Mouse (Mus musculus): Measurements from ENCODE around the gene Ppp1r1c. TPM values are rescaled to one million over a fixed set of nuclear protein-coding genes. Genes with fewer than 3 reads are reported as not detected.
A peak's percentile ranks its signal among the peaks of the same experiment; 100 is the strongest.

Ppp1r1c gene
- polyA plus RNA-seq, 1 experiment from 2014 or later = 3.2 TPM

DNA sequence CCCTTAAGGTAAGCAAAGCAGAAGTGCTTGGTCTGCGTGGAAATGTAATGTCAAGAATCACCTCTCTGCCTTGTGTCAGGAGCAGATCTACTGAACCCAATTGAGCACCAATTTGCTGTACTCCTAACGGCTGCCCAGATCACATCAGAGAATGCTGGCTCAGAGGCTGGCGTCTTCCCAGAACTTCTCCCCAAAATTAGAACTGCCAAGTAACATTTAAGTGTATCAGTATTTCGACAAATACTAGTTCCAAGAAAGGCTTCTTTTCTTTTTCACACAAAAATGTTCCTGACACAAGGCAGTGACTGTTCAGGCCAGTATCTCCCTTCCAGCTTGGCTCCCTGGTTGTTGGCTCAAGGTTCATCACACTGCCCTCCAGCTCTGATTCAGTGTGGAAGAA is 52.4 kb downstream of the Ppp1r1c start:
- H3K36me3 ChIP-seq = no peaks in the 10 kb centered on the region
- no peaks in the 10 kb centered on the region for H3K4me1 ChIP-seq (replicated peaks)
- ATAC-seq = no peak
- H3K27me3 ChIP-seq = no peaks in the 10 kb centered on the region
- H3K27ac ChIP-seq = no peak overlapping the region
- H3K9me3 ChIP-seq = no peaks in the 10 kb centered on the region
- 88% methylated on average over 4 of the region's 4 CpGs for WGBS
- H3K4me3 ChIP-seq (replicated peaks) = no peak overlapping the region
- H3K9ac ChIP-seq (replicated peaks) = no peak overlapping the region
- no peak overlapping the region for H3K4me2 ChIP-seq (replicated peaks)

DNA sequence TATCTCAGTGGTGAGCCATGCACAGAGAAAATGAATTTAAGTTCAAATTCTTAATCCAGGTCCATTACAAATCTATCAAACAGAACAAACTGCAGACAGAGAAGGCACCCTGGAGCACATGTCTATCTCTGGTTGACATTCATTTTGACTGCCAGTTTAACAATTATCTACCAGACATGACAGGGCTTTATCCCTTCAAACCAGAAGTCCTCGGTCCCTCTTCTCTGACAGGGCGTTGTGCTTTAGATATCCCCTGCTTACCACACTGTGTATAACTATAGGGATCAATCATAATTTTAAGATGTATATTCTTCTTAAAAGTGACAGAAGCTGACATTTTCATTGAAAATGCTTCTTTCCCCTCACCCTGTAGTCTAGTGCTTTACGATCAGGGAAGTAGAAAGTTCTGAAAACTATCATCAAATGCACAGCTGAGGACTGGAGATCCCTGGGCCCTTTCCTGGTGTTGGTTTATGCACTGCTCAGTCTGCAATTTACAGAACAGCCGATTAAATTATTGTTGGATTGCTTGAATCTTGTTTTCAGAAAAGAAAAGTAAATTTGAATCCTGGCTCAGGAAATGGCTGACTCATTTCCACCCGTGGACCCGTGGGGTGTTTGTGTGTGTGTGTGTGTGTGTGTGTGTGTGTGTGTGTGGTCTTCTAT is 55.3 kb downstream of the Ppp1r1c start:
- Histone ChIP-seq H3K9me3 (no peaks in the 10 kb centered on the region), H3K36me3 (no peaks in the 10 kb centered on the region), H3K27me3 (no peaks in the 10 kb centered on the region), H3K9ac (replicated peaks) (no peak overlapping the region), H3K4me1 (replicated peaks) (no peaks in the 10 kb centered on the region), H3K4me3 (replicated peaks) (no peak overlapping the region), H3K27ac (no peak overlapping the region), H3K4me2 (replicated peaks) (no peak overlapping the region)
- no peak for ATAC-seq
- WGBS = 64% methylated on average over 6 of the region's 6 CpGs

DNA sequence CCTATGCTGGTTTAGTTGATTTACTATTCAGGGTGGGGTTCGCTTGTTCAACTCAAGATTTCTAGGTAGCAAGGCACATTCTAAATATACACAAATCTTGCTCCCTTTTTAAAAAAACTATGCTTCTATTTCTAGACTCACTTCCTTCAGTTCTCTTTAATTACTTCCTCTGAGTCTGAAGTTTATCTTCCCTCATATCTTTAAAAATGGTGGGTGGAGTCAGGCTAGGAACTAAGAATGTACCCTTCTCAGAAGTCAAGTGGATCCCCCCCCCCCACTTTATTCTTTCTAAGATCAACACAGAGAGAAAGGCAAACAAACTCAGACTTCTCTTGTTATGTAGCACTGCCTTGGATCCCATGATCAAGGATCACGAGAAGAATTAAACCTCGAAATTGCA is 57.5 kb downstream of the Ppp1r1c start:
- H3K4me3 ChIP-seq (replicated peaks) = no peak overlapping the region
- no peak overlapping the region; the same call in 1 of the 2 replicates for H3K27ac ChIP-seq

DNA sequence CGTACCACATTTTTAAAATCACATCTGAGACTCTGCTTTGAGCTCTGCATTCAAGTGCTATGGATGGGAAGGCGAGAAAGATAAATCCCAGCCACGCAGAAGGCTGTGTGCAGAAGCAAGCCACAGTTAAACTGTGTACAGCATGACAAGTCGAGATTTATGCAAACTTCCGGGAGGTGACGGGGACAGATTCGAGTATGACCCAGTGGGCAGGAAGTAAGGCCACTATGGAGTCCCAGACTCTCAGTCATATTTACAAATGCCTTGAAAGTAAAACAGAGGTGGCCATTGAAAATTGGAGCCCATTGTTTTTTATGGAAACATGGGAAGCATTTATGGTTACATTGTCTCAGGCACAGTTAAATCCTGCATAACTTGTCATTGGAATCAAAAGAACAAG is 58.1 kb downstream of the Ppp1r1c start:
- Histone ChIP-seq H3K36me3 (no peaks in the 10 kb centered on the region), H3K9ac (replicated peaks) (no peak overlapping the region), H3K27ac (no peak overlapping the region), H3K9me3 (no peaks in the 10 kb centered on the region), H3K27me3 (no peaks in the 10 kb centered on the region), H3K4me1 (replicated peaks) (peaks cover 8% of the 10 kb centered on the region; the same call in 1 of the 2 replicates), H3K4me3 (replicated peaks) (no peak overlapping the region), H3K4me2 (replicated peaks) (no peak overlapping the region)
- no peak for ATAC-seq
- WGBS = 87% methylated on average over 7 of the region's 7 CpGs

More for the DNA sequence above, 57.5 kb downstream of the Ppp1r1c start:
- WGBS = 86% methylated on average over 3 of the region's 3 CpGs
- Histone ChIP-seq H3K4me1 (replicated peaks) (peaks cover 1% of the 10 kb centered on the region; the same call in 1 of the 2 replicates), H3K27me3 (no peaks in the 10 kb centered on the region), H3K9me3 (no peaks in the 10 kb centered on the region), H3K4me2 (replicated peaks) (no peak overlapping the region), H3K9ac (replicated peaks) (no peak overlapping the region), H3K36me3 (no peaks in the 10 kb centered on the region)
- ATAC-seq = no peak

DNA sequence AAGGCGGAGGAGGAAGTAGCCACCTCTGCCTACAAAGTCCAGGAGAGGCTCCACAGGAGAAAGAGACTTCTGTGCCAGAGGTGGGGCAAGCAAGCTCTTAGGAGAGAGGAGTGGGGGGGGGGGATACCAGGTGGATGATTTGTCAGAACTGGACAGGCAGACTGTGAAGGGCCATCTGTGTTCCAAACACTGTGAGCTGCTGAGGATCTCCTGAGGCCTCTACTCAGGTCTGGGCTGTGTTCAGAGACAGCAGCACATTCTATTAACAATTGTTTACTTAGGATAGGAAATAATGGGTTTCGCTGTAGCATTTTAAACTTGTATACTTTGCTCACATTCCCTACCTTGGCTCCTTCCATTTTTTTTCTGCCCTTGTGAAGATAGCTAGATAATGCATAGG is 61.0 kb downstream of the Ppp1r1c start:
- H3K27ac ChIP-seq = 0 out of 2 replicates have a peak overlapping the region, but pooled peaks have one; percentile 12
- H3K4me2 ChIP-seq (replicated peaks) = no peak overlapping the region
- H3K9ac ChIP-seq (replicated peaks) = no peak overlapping the region
- 0 out of 2 replicates have a peak, but pooled peaks have one; percentile 55 for ATAC-seq
- 83% methylated on average over 2 of the region's 2 CpGs for WGBS
- no peaks in the 10 kb centered on the region for H3K27me3 ChIP-seq
- peaks cover 8% of the 10 kb centered on the region; the same call in 1 of the 2 replicates for H3K4me1 ChIP-seq (replicated peaks)
- H3K9me3 ChIP-seq = no peaks in the 10 kb centered on the region
- no peak overlapping the region for H3K4me3 ChIP-seq (replicated peaks)
- H3K36me3 ChIP-seq = no peaks in the 10 kb centered on the region

DNA sequence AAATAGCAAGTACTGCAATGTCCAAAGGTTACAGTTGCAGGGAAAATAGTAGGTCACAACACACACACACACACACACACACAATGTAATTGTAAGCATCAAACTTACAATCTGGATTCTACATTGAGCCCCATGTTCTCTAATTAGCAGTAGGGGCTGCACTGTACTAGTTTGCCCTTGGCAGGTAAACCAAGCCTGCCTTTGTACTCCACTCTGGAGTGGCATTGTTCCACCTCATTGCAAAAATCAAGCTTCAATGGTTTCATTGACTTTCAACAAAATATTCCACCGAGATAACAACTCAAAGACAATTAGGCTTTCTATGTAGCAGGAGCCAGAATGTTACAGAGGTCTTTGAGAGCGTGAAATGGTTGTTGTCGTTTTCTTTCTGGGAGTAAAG is 62.7 kb downstream of the Ppp1r1c start:
- no peak overlapping the region for H3K27ac ChIP-seq
- no peak overlapping the region for H3K9ac ChIP-seq (replicated peaks)
- H3K4me2 ChIP-seq (replicated peaks) = no peak overlapping the region
- ATAC-seq = 0 out of 2 replicates have a peak, but pooled peaks have one; percentile 50
- no peak overlapping the region for H3K4me3 ChIP-seq (replicated peaks)
- H3K4me1 ChIP-seq (replicated peaks) = peaks cover 8% of the 10 kb centered on the region; the same call in 1 of the 2 replicates
- no peaks in the 10 kb centered on the region for H3K9me3 ChIP-seq
- no peaks in the 10 kb centered on the region for H3K27me3 ChIP-seq
- no peaks in the 10 kb centered on the region for H3K36me3 ChIP-seq
- 34% methylated on average over 3 of the region's 3 CpGs for WGBS

DNA sequence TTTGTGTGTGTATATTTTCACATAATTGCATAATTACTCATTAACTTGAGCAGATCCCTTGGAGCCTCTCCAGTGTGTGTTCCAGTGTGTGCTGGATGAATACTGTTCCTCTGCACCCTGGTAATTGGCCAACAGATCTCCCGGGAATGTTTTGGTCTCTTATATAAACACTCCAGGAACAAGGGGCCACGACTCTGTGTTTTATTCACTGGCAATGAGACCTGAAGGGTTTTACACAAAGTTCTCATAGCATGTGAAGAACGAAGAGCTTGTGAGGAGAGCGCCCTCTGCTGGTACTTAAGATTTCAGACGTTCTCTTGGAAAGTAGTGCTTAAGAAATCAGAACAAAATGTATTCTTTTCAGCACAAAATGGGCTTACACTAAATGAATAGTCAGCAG is 66.8 kb downstream of the Ppp1r1c start:
- Histone ChIP-seq H3K9me3 (no peaks in the 10 kb centered on the region), H3K9ac (replicated peaks) (no peak overlapping the region), H3K27me3 (no peaks in the 10 kb centered on the region), H3K27ac (no peak overlapping the region), H3K4me1 (replicated peaks) (peaks cover 8% of the 10 kb centered on the region; the same call in 1 of the 2 replicates), H3K4me2 (replicated peaks) (no peak overlapping the region), H3K36me3 (no peaks in the 10 kb centered on the region), H3K4me3 (replicated peaks) (no peak overlapping the region)
- WGBS = 3% methylated on average over 5 of the region's 5 CpGs
- ATAC-seq = peak; percentile 55; the same call in 1 of the 2 replicates

DNA sequence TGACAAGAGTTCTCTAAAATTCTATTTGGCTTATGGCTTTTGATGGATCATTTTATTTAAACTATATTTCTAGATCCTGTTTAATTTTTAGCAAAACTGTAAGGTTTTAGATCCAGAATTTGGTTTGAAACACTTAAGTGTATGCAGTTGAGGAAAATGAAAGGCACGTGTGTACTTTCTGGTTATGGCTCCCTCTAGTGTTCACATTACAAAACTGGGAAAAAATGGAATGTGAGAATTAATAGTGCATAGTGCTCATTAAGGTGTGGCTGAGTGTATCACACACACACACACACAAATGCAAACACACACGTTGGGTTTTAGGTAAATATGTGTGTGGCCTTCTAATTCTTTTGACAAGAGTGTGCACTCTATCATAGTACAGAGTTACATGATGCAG is 70.2 kb downstream of the Ppp1r1c start:
- Histone ChIP-seq H3K27me3 (no peaks in the 10 kb centered on the region), H3K4me1 (replicated peaks) (no peaks in the 10 kb centered on the region), H3K36me3 (no peaks in the 10 kb centered on the region), H3K9me3 (no peaks in the 10 kb centered on the region), H3K4me3 (replicated peaks) (no peak overlapping the region), H3K4me2 (replicated peaks) (no peak overlapping the region), H3K9ac (replicated peaks) (no peak overlapping the region), H3K27ac (no peak overlapping the region)
- WGBS = 82% methylated on average over 2 of the region's 2 CpGs
- no peak for ATAC-seq

DNA sequence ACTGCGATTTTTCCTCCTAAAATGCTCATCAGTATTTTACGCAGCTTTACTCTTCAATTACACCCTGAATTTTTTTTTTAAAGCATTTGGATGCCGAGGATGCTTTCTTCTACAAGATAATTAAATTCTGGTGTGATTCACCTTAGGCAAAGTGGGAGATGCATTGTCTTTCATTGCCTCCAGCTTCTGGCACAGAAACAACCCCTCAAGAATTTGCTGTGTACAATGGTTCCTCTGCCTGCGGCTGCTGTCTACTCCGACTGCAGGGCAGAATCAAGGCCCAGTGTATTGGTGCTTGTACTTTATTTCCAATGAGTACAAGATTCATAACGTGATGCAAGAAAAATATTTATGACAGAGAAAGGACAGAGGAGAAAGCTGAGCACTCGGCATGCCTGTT is 73.2 kb downstream of the Ppp1r1c start:
- Histone ChIP-seq H3K27me3 (no peaks in the 10 kb centered on the region), H3K9ac (replicated peaks) (no peak overlapping the region), H3K4me1 (replicated peaks) (no peaks in the 10 kb centered on the region), H3K4me2 (replicated peaks) (no peak overlapping the region), H3K27ac (no peak overlapping the region), H3K4me3 (replicated peaks) (no peak overlapping the region), H3K9me3 (no peaks in the 10 kb centered on the region), H3K36me3 (no peaks in the 10 kb centered on the region)
- ATAC-seq = no peak
- 68% methylated on average over 7 of the region's 7 CpGs for WGBS

DNA sequence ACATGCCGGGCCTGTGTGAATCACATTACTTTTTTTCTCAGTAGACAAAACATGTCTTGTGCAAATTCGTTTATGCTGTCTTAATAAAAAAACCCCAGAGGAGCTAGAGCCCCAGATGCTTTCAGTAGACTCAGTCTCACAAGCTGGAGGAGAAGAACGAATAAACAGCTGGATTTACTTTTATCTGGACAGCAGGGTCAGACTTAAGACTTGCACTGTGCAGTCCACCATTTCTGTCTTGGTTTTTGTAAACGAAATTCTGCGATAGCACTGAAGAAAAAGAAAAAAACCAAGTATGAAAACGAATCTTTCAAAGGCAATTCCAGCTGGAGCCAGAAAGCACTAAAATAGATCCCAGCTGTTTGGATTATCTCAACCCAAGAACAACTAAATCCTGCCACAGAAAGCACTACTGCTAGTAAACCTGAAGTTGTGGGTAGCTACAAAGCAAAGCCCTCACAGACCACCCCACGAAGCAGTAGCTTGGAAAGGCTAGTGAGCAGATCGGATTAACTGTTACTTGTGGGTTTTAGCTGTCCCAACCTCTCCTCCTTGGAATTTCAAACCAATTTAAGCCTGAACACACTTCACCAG is 78.1 kb downstream of the Ppp1r1c start:
- Histone ChIP-seq H3K9me3 (no peaks in the 10 kb centered on the region), H3K36me3 (no peaks in the 10 kb centered on the region), H3K4me3 (replicated peaks) (no peak overlapping the region), H3K9ac (replicated peaks) (no peak overlapping the region), H3K27ac (no peak overlapping the region), H3K4me2 (replicated peaks) (no peak overlapping the region), H3K4me1 (replicated peaks) (no peaks in the 10 kb centered on the region), H3K27me3 (no peaks in the 10 kb centered on the region)
- 79% methylated on average over 8 of the region's 8 CpGs for WGBS
- ATAC-seq = no peak

DNA sequence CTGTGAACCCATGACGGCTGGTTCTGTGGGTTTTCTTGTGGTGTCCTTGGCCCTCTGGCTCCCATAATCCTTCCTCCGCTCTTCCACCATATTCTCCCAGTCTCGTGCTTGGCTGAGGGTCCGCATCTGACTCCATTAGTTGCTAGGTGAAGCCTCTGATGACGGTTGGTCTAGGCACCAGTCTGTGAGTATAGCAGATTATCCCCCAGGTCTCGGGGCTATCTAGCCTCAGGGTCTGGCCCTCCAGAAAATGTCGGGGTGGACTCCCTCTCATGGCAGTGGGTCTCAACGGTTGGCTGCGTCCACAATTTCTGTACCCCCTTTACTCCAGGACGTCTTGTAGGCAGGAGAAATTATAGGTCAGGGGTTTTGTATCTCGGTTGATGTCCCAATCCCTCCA is 78.9 kb downstream of the Ppp1r1c start:
- no peak overlapping the region for H3K27ac ChIP-seq
- H3K9ac ChIP-seq (replicated peaks) = no peak overlapping the region
- no peak overlapping the region for H3K4me3 ChIP-seq (replicated peaks)
- H3K9me3 ChIP-seq = no peaks in the 10 kb centered on the region
- H3K27me3 ChIP-seq = no peaks in the 10 kb centered on the region
- no peak for ATAC-seq
- no peak overlapping the region for H3K4me2 ChIP-seq (replicated peaks)
- 94% methylated on average over 11 of the region's 11 CpGs for WGBS
- H3K4me1 ChIP-seq (replicated peaks) = no peaks in the 10 kb centered on the region
- H3K36me3 ChIP-seq = no peaks in the 10 kb centered on the region

DNA sequence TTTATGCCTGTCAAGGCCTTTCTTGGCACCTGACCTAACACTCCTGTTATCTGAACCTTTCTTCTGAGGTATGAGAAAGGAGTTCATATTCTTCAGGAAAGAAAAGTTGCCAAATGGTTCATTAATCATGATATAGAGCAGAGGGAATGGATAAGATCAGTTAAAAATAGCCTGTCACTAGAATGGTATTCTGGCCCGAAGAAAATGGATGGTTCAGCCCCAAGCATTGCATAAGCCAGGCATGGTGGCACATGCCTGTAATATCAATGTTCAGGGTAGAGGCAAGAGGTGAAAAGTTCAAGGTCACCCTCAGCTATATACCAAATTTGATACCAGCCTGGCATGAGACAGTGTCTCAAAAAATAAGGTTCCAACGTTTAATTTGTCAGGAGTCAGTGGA is 85.6 kb downstream of the Ppp1r1c start:
- no peaks in the 10 kb centered on the region for H3K36me3 ChIP-seq
- H3K4me3 ChIP-seq (replicated peaks) = no peak overlapping the region
- no peaks in the 10 kb centered on the region for H3K4me1 ChIP-seq (replicated peaks)
- no peaks in the 10 kb centered on the region for H3K27me3 ChIP-seq
- ATAC-seq = no peak
- no peak overlapping the region for H3K9ac ChIP-seq (replicated peaks)
- H3K4me2 ChIP-seq (replicated peaks) = no peak overlapping the region
- 91% methylated on average over 2 of the region's 2 CpGs for WGBS
- H3K9me3 ChIP-seq = no peaks in the 10 kb centered on the region
- H3K27ac ChIP-seq = no peak overlapping the region
